Mouse (Mus musculus): Measurements from ENCODE around the gene Sds. TPM values are rescaled to one million over a fixed set of nuclear protein-coding genes. Genes with fewer than 3 reads are reported as not detected.

The Sds gene
- polyA plus RNA-seq, 1 experiment from 2014 or later: 0.29 TPM

GRCm38 (mm10) chr5:120472770-120473169 lies 3.6 kb upstream of the Sds start, which contains the start of gene Sdsl:
Gene Sdsl, minus strand, starts transcription at chr5:120472810.
- Histone ChIP-seq H3K4me1 (ENCODE audit: control insufficient read depth, insufficient read depth, low read length) (no peaks in the 10 kb centered on the region), H3K27ac (ENCODE audit: low read depth, low read length) (no peak within 1 kb of the TSS), H3K9me3 (ENCODE audit: control insufficient read depth, low read length) (no peaks in the 10 kb centered on the region), H3K9ac (replicated peaks; ENCODE audit: low read depth, low read length) (no peak within 1 kb of the TSS), H3K27me3 (ENCODE audit: control insufficient read depth, insufficient read depth, low read length) (no peaks in the 10 kb centered on the region), H3K36me3 (ENCODE audit: control insufficient read depth, insufficient read depth, low read length) (no peaks in the 10 kb centered on the region), H3K4me2 (ENCODE audit: low read depth, low read length) (no peak within 1 kb of the TSS), H3K4me3 (ENCODE audit: low read depth, low read length) (no peak within 1 kb of the TSS)
- ATAC-seq (ENCODE audit: low read depth): no peak
- WGBS: 84% methylated on average over 8 of the region's 8 CpGs

- H3K4me1 ChIP-seq (ENCODE audit: control insufficient read depth, insufficient read depth, low read length): no peaks in the 10 kb centered on the region
- no peak overlapping the region for H3K9ac ChIP-seq (replicated peaks; ENCODE audit: low read depth, low read length)
- H3K9me3 ChIP-seq (ENCODE audit: control insufficient read depth, low read length): no peaks in the 10 kb centered on the region
- H3K4me2 ChIP-seq (ENCODE audit: low read depth, low read length): no peak overlapping the region
- no peak overlapping the region for H3K27ac ChIP-seq (ENCODE audit: low read depth, low read length)
- no peaks in the 10 kb centered on the region for H3K36me3 ChIP-seq (ENCODE audit: control insufficient read depth, insufficient read depth, low read length)
- 96% methylated on average over 2 of the region's 2 CpGs for WGBS
- H3K27me3 ChIP-seq (ENCODE audit: control insufficient read depth, insufficient read depth, low read length): no peaks in the 10 kb centered on the region
- no peak for ATAC-seq (ENCODE audit: low read depth)
- no peak overlapping the region for H3K4me3 ChIP-seq (ENCODE audit: low read depth, low read length)
Observed at GRCm38 (mm10) chr5:120473361-120473760, 3.0 kb upstream of the Sds start.

DNA sequence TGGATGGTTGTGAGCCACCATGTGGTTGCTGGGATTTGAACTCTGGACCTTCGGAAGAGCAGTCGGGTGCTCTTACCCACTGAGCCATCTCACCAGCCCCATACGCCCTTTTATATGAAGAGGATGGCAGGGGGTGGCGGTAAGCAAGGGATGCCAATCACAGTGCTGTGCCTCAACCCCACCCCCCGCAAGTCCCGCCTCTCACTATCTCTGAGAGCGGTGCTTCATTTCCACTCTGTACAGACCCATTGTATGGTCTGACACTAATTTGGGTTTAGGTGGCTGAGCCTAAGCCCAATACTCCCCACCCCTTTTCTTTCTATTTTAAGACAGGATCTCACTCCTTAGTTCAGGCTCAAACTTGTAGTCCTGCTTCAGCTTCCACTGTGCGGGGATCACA lies 465 bp upstream of the Sds start:
- Histone ChIP-seq H3K27ac (ENCODE audit: low read depth, low read length) (no peak overlapping the region), H3K9ac (replicated peaks; ENCODE audit: low read depth, low read length) (no peak overlapping the region), H3K9me3 (ENCODE audit: control insufficient read depth, low read length) (no peaks in the 10 kb centered on the region), H3K4me1 (ENCODE audit: control insufficient read depth, insufficient read depth, low read length) (no peaks in the 10 kb centered on the region), H3K4me2 (ENCODE audit: low read depth, low read length) (no peak overlapping the region), H3K27me3 (ENCODE audit: control insufficient read depth, insufficient read depth, low read length) (no peaks in the 10 kb centered on the region), H3K36me3 (ENCODE audit: control insufficient read depth, insufficient read depth, low read length) (no peaks in the 10 kb centered on the region), H3K4me3 (ENCODE audit: low read depth, low read length) (no peak overlapping the region)
- no peak for ATAC-seq (ENCODE audit: low read depth)
- 53% methylated on average over 8 of the region's 8 CpGs for WGBS

- ATAC-seq (ENCODE audit: low read depth): no peak
- H3K36me3 ChIP-seq (ENCODE audit: control insufficient read depth, insufficient read depth, low read length): no peaks in the 10 kb centered on the region
- 90% methylated on average over 5 of the region's 5 CpGs for WGBS
Observed at GRCm38 (mm10) chr5:120477993-120478392, 1.7 kb downstream of the Sds start.

GRCm38 (mm10) chr5:120479538-120479937 lies 3.2 kb downstream of the Sds start:
- H3K36me3 ChIP-seq (ENCODE audit: control insufficient read depth, insufficient read depth, low read length): no peaks in the 10 kb centered on the region
- H3K27ac ChIP-seq (ENCODE audit: low read depth, low read length): no peak overlapping the region
- no peaks in the 10 kb centered on the region for H3K27me3 ChIP-seq (ENCODE audit: control insufficient read depth, insufficient read depth, low read length)
- ATAC-seq (ENCODE audit: low read depth): no peak
- H3K4me1 ChIP-seq (ENCODE audit: control insufficient read depth, insufficient read depth, low read length): no peaks in the 10 kb centered on the region
- H3K4me3 ChIP-seq (ENCODE audit: low read depth, low read length): no peak overlapping the region
- no peak overlapping the region for H3K4me2 ChIP-seq (ENCODE audit: low read depth, low read length)
- H3K9me3 ChIP-seq (ENCODE audit: control insufficient read depth, low read length): no peaks in the 10 kb centered on the region
- 73% methylated on average over 4 of the region's 4 CpGs for WGBS
- H3K9ac ChIP-seq (replicated peaks; ENCODE audit: low read depth, low read length): no peak overlapping the region

More at GRCm38 (mm10) chr5:120477993-120478392, 1.7 kb downstream of the Sds start:
- H3K27ac ChIP-seq (ENCODE audit: low read depth, low read length): no peak overlapping the region
- no peaks in the 10 kb centered on the region for H3K9me3 ChIP-seq (ENCODE audit: control insufficient read depth, low read length)
- H3K4me2 ChIP-seq (ENCODE audit: low read depth, low read length): no peak overlapping the region
- H3K27me3 ChIP-seq (ENCODE audit: control insufficient read depth, insufficient read depth, low read length): no peaks in the 10 kb centered on the region
- H3K4me3 ChIP-seq (ENCODE audit: low read depth, low read length): no peak overlapping the region
- no peaks in the 10 kb centered on the region for H3K4me1 ChIP-seq (ENCODE audit: control insufficient read depth, insufficient read depth, low read length)
- H3K9ac ChIP-seq (replicated peaks; ENCODE audit: low read depth, low read length): no peak overlapping the region

DNA sequence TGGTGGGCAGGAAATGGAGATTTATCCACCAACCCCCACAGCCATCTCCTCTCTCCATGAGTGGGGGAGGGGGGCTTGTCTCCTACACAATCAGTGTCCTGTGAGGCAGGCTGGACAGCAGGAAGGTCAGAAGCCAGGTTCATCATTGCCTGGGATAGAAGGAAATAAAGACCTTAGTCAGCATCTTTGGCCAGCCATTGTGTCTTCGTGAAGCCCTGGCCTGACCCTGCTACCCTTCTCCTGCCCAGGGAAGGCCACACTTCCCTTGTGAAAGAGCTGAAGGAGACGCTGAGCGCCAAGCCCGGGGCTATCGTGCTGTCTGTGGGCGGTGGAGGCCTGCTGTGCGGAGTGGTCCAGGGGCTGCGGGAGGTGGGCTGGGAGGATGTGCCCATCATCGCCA lies 4.9 kb downstream of the Sds start:
- H3K36me3 ChIP-seq (ENCODE audit: control insufficient read depth, insufficient read depth, low read length): peaks cover 6% of the 10 kb centered on the region
- no peak overlapping the region for H3K27ac ChIP-seq (ENCODE audit: low read depth, low read length)
- H3K27me3 ChIP-seq (ENCODE audit: control insufficient read depth, insufficient read depth, low read length): no peaks in the 10 kb centered on the region
- H3K9ac ChIP-seq (replicated peaks; ENCODE audit: low read depth, low read length): no peak overlapping the region
- H3K4me3 ChIP-seq (ENCODE audit: low read depth, low read length): no peak overlapping the region
- H3K4me1 ChIP-seq (ENCODE audit: control insufficient read depth, insufficient read depth, low read length): no peaks in the 10 kb centered on the region
- no peak overlapping the region for H3K4me2 ChIP-seq (ENCODE audit: low read depth, low read length)
- ATAC-seq (ENCODE audit: low read depth): no peak
- no peaks in the 10 kb centered on the region for H3K9me3 ChIP-seq (ENCODE audit: control insufficient read depth, low read length)
- 58% methylated on average over 9 of the region's 9 CpGs for WGBS

GRCm38 (mm10) chr5:120483399-120483798 lies 7.1 kb downstream of the Sds start:
- no peaks in the 10 kb centered on the region for H3K4me1 ChIP-seq (ENCODE audit: control insufficient read depth, insufficient read depth, low read length)
- peaks cover 12% of the 10 kb centered on the region for H3K36me3 ChIP-seq (ENCODE audit: control insufficient read depth, insufficient read depth, low read length)
- no peak overlapping the region for H3K4me3 ChIP-seq (ENCODE audit: low read depth, low read length)
- no peak overlapping the region for H3K4me2 ChIP-seq (ENCODE audit: low read depth, low read length)
- H3K27me3 ChIP-seq (ENCODE audit: control insufficient read depth, insufficient read depth, low read length): no peaks in the 10 kb centered on the region
- no peak overlapping the region for H3K27ac ChIP-seq (ENCODE audit: low read depth, low read length)
- 79% methylated on average over 19 of the region's 19 CpGs for WGBS
- no peak overlapping the region for H3K9ac ChIP-seq (replicated peaks; ENCODE audit: low read depth, low read length)
- no peaks in the 10 kb centered on the region for H3K9me3 ChIP-seq (ENCODE audit: control insufficient read depth, low read length)
- ATAC-seq (ENCODE audit: low read depth): no peak

- Histone ChIP-seq H3K4me2 (ENCODE audit: low read depth, low read length) (no peak overlapping the region), H3K4me1 (ENCODE audit: control insufficient read depth, insufficient read depth, low read length) (no peaks in the 10 kb centered on the region), H3K9me3 (ENCODE audit: control insufficient read depth, low read length) (no peaks in the 10 kb centered on the region), H3K27me3 (ENCODE audit: control insufficient read depth, insufficient read depth, low read length) (no peaks in the 10 kb centered on the region), H3K36me3 (ENCODE audit: control insufficient read depth, insufficient read depth, low read length) (peaks cover 12% of the 10 kb centered on the region), H3K27ac (ENCODE audit: low read depth, low read length) (no peak overlapping the region), H3K4me3 (ENCODE audit: low read depth, low read length) (no peak overlapping the region), H3K9ac (replicated peaks; ENCODE audit: low read depth, low read length) (no peak overlapping the region)
- ATAC-seq (ENCODE audit: low read depth): no peak
- WGBS: 89% methylated on average over 8 of the region's 8 CpGs
Observed at GRCm38 (mm10) chr5:120487844-120488243, 11.5 kb downstream of the Sds start.

- H3K4me1 ChIP-seq (ENCODE audit: control insufficient read depth, insufficient read depth, low read length): no peaks in the 10 kb centered on the region
- no peak overlapping the region for H3K4me3 ChIP-seq (ENCODE audit: low read depth, low read length)
- H3K9ac ChIP-seq (replicated peaks; ENCODE audit: low read depth, low read length): no peak overlapping the region
- H3K4me2 ChIP-seq (ENCODE audit: low read depth, low read length): no peak overlapping the region
- peak overlapping the region; percentile 45; the same call in 1 of the 2 replicates for H3K27ac ChIP-seq (ENCODE audit: low read depth, low read length)
- no peak for ATAC-seq (ENCODE audit: low read depth)
- H3K36me3 ChIP-seq (ENCODE audit: control insufficient read depth, insufficient read depth, low read length): peaks cover 11% of the 10 kb centered on the region; the same call in 1 of the 2 replicates
- H3K27me3 ChIP-seq (ENCODE audit: control insufficient read depth, insufficient read depth, low read length): no peaks in the 10 kb centered on the region
- WGBS: 68% methylated on average over 8 of the region's 8 CpGs
- no peaks in the 10 kb centered on the region for H3K9me3 ChIP-seq (ENCODE audit: control insufficient read depth, low read length)
Observed at GRCm38 (mm10) chr5:120490679-120491192, 14.4 kb downstream of the Sds start.
